Mouse (Mus musculus) lung, postnatal 0 days (tissue): ENCODE results near the gene Lbh. TPM values are rescaled to one million over a fixed set of nuclear protein-coding genes. Genes with fewer than 3 reads are reported as not detected.

Source experiments
- ATAC-seq: fragments of 200-750 bp; cut with Nextera tagmentation; 2 replicates; pipeline ENCODE4 v1.8.0; 2017; ENCODE audit warnings: moderate library complexity
- DNase-seq: peaks from one replicate; pipeline ENCODE4 v3.0.0-alpha.2; 2016; ENCODE audit warnings: low spot score
- H3K27ac ChIP-seq: fragments of 300-500 bp; sonication (generic); 2 replicates; pipeline ENCODE4 v1.5.1; 2014; ENCODE audit warnings: antibody characterized with exemption, mild to moderate bottlenecking, low read length, mixed read lengths
- H3K27me3 ChIP-seq: fragments of 300-500 bp; sonication (generic); replicated peaks from 2 replicates; pipeline ENCODE4 v1.6.1; 2014; ENCODE audit warnings: low read length, mixed read lengths; ENCODE audit not compliant: insufficient read depth
- H3K36me3 ChIP-seq: fragments of 300-500 bp; sonication (generic); 2 replicates; pipeline ENCODE4 v1.6.1; 2014; ENCODE audit warnings: low read length, mixed read lengths; ENCODE audit not compliant: insufficient read depth
- H3K4me1 ChIP-seq: fragments of 300-500 bp; sonication (generic); 2 replicates; pipeline ENCODE4 v1.6.1; 2014; ENCODE audit warnings: antibody characterized with exemption, low read depth, low read length, mixed read lengths; ENCODE audit not compliant: insufficient read depth
- H3K4me2 ChIP-seq: fragments of 300-500 bp; sonication (generic); replicated peaks from 2 replicates; pipeline ENCODE4 v1.6.1; 2014; ENCODE audit warnings: low read depth, mild to moderate bottlenecking, low read length, moderate library complexity, mixed read lengths
- H3K4me3 ChIP-seq: fragments of 300-500 bp; sonication (generic); 2 replicates; pipeline ENCODE4 v1.5.1; 2014; ENCODE audit warnings: low read depth, low read length
- H3K9ac ChIP-seq: fragments of 300-500 bp; sonication (generic); replicated peaks from 2 replicates; pipeline ENCODE4 v1.6.1; 2014; ENCODE audit warnings: low read depth, mild to moderate bottlenecking
- H3K9me3 ChIP-seq: fragments of 300-500 bp; sonication (generic); 2 replicates; pipeline ENCODE4 v1.6.1; 2016; ENCODE audit warnings: low read length, mixed read lengths
- CTCF ChIP-seq: IDR thresholded peaks from 2 replicates; pipeline ENCODE4 v1.5.1; 2016; ENCODE audit warnings: antibody characterized with exemption, mild to moderate bottlenecking
- EP300 ChIP-seq: IDR thresholded peaks from 2 replicates; pipeline ENCODE4 v1.6.1; 2016; ENCODE audit warnings: antibody characterized with exemption, mild to moderate bottlenecking, control low read depth
- WGBS: fragments of 180-500 bp; shearing (Covaris S2); extraction: QIAGEN DNeasy Blood & Tissue Kit; methylation state at CpG from one replicate; pipeline ENCODE4 v1.1.7; 2014; 5-methylcytosine and 5-hydroxymethylcytosine counted together
- polyA plus RNA-seq: library from polyadenylated mRNA; unstranded; fragments of >200 nt; fragmentation: Nextera tagmentation; extraction: Ambion mirVana; gene quantifications from 2 replicates; pipeline ENCODE4 v1.2.1, GENCODE M21; 2015

Lbh gene
- polyA plus RNA-seq, 1 experiment from 2014 or later, result 16.2 TPM

GRCm38 (mm10) chr17:72953811-72954685 lies 35.9 kb downstream of the Lbh start:
- 81% methylated on average over 6 of the region's 6 CpGs for WGBS
- no peaks in the 10 kb centered on the region for H3K36me3 ChIP-seq
- H3K27me3 ChIP-seq, result no peaks in the 10 kb centered on the region
- no peak overlapping the region for H3K27ac ChIP-seq
- no peak overlapping the region for H3K9ac ChIP-seq
- TF ChIP-seq EP300, result no peak
- no peak for TF ChIP-seq CTCF
- no peaks in the 10 kb centered on the region for H3K9me3 ChIP-seq
- no peak overlapping the region for H3K4me2 ChIP-seq
- H3K4me3 ChIP-seq, result no peak overlapping the region
- no peaks in the 10 kb centered on the region; the same call in 1 of the 2 replicates for H3K4me1 ChIP-seq
- no peak for DNase-seq
- no peak for ATAC-seq

GRCm38 (mm10) chr17:72955534-72955933 lies 37.4 kb downstream of the Lbh start:
- WGBS, result 33% methylated on average over 2 of the region's 2 CpGs
- Histone ChIP-seq H3K9me3 (no peaks in the 10 kb centered on the region), H3K4me1 (no peaks in the 10 kb centered on the region; the same call in 1 of the 2 replicates), H3K4me3 (no peak overlapping the region), H3K4me2 (no peak overlapping the region), H3K27me3 (no peaks in the 10 kb centered on the region), H3K27ac (no peak overlapping the region), H3K36me3 (no peaks in the 10 kb centered on the region), H3K9ac (no peak overlapping the region)
- no peak for DNase-seq
- no peak; the same call in 1 of the 2 replicates for ATAC-seq
- no peak for TF ChIP-seq CTCF
- TF ChIP-seq EP300, result no peak

- WGBS, result 70% methylated on average over 6 of the region's 6 CpGs
- no peaks in the 10 kb centered on the region for H3K36me3 ChIP-seq
- no peak overlapping the region for H3K4me2 ChIP-seq
- H3K4me1 ChIP-seq, result no peaks in the 10 kb centered on the region; the same call in 1 of the 2 replicates
- H3K27me3 ChIP-seq, result no peaks in the 10 kb centered on the region
- TF ChIP-seq CTCF, result no peak
- TF ChIP-seq EP300, result no peak
- no peak for ATAC-seq
- no peaks in the 10 kb centered on the region for H3K9me3 ChIP-seq
- H3K9ac ChIP-seq, result no peak overlapping the region
- no peak for DNase-seq
- no peak overlapping the region for H3K4me3 ChIP-seq
- no peak overlapping the region for H3K27ac ChIP-seq
These were observed 38.9 kb downstream of the Lbh start for GRCm38 (mm10) chr17:72957016-72957415.

GRCm38 (mm10) chr17:72958886-72959285 lies 40.8 kb downstream of the Lbh start:
- ATAC-seq, result no peak

GRCm38 (mm10) chr17:72959497-72960039 lies 41.5 kb downstream of the Lbh start:
- no peaks in the 10 kb centered on the region; the same call in 1 of the 2 replicates for H3K4me1 ChIP-seq
- no peaks in the 10 kb centered on the region for H3K36me3 ChIP-seq
- 51% methylated on average over 5 of the region's 5 CpGs for WGBS
- H3K4me3 ChIP-seq, result no peak overlapping the region
- no peak overlapping the region for H3K27ac ChIP-seq
- DNase-seq (no peak), ATAC-seq (no peak)
- no peaks in the 10 kb centered on the region for H3K9me3 ChIP-seq
- no peak overlapping the region for H3K4me2 ChIP-seq
- H3K9ac ChIP-seq, result no peak overlapping the region
- H3K27me3 ChIP-seq, result no peaks in the 10 kb centered on the region
- TF ChIP-seq CTCF, result no peak
- no peak for TF ChIP-seq EP300

More at GRCm38 (mm10) chr17:72958886-72959285, 40.8 kb downstream of the Lbh start:
- Histone ChIP-seq H3K4me1 (no peaks in the 10 kb centered on the region; the same call in 1 of the 2 replicates), H3K9me3 (no peaks in the 10 kb centered on the region), H3K36me3 (no peaks in the 10 kb centered on the region), H3K27me3 (no peaks in the 10 kb centered on the region), H3K9ac (no peak overlapping the region), H3K4me2 (no peak overlapping the region), H3K4me3 (no peak overlapping the region), H3K27ac (no peak overlapping the region)
- WGBS, result 75% methylated on average over 5 of the region's 5 CpGs
- TF ChIP-seq EP300 (no peak), CTCF (no peak)
- DNase-seq, result no peak

GRCm38 (mm10) chr17:72960243-72960642 lies 42.1 kb downstream of the Lbh start:
- WGBS, result 97% methylated on average over 4 of the region's 4 CpGs
- Histone ChIP-seq H3K27me3 (no peaks in the 10 kb centered on the region), H3K36me3 (no peaks in the 10 kb centered on the region), H3K9ac (no peak overlapping the region), H3K4me3 (no peak overlapping the region), H3K4me1 (no peaks in the 10 kb centered on the region; the same call in 1 of the 2 replicates), H3K4me2 (no peak overlapping the region), H3K27ac (no peak overlapping the region), H3K9me3 (no peaks in the 10 kb centered on the region)
- DNase-seq (no peak), ATAC-seq (no peak)
- TF ChIP-seq CTCF (no peak), EP300 (no peak)
